Mouse (Mus musculus): ENCODE data around the gene Tubb4b. TPM values are rescaled to one million over a fixed set of nuclear protein-coding genes. Genes with fewer than 3 reads are reported as not detected.

Tubb4b gene
- polyA plus RNA-seq, 1 experiment from 2014 or later, result 823 TPM

DNA sequence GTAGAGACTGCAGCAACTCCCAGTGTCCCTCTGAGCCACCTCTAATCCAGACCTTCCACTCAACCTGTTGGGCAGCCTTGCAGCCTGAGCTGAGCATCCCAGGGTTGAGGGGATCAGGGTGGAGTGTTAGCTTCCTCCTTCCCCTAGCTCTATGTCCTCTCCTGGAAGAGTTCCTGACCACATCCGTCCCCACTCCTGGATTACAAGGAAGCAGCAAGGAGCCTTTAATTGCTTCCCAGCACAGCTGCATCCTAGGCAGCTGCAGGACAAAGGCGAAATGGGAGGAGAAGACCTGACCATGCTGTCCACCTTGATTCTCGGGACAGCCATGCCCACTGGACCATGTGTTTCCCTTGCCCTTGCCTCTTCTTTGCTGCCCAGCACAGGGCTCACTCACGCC lies 47.4 kb downstream of the Tubb4b start:
- Histone ChIP-seq H3K4me3 (ENCODE audit: low read depth, low read length) (no peak overlapping the region), H3K36me3 (ENCODE audit: control insufficient read depth, insufficient read depth, low read length) (no peaks in the 10 kb centered on the region), H3K9ac (ENCODE audit: low read depth, low read length) (no peak overlapping the region), H3K4me1 (replicated peaks; ENCODE audit: control insufficient read depth, insufficient read depth, low read length) (peaks cover 61% of the 10 kb centered on the region), H3K9me3 (ENCODE audit: control insufficient read depth, low read length) (no peaks in the 10 kb centered on the region), H3K27me3 (replicated peaks; ENCODE audit: control insufficient read depth, insufficient read depth, low read length) (peaks cover 42% of the 10 kb centered on the region), H3K27ac (ENCODE audit: low read depth, low read length) (no peak overlapping the region), H3K4me2 (no peak overlapping the region)
- WGBS, result 44% methylated on average over 4 of the region's 4 CpGs
- ATAC-seq (replicated peaks; ENCODE audit: low FRiP score) (no peak), DNase-seq (ENCODE audit: low spot score) (no peak)

- H3K9ac ChIP-seq (ENCODE audit: low read depth, low read length), result no peak overlapping the region
- no peak overlapping the region for H3K4me2 ChIP-seq
- peaks cover 38% of the 10 kb centered on the region for H3K27me3 ChIP-seq (replicated peaks; ENCODE audit: control insufficient read depth, insufficient read depth, low read length)
Observed at GRCm38 (mm10) chr2:25176573-25176972, 47.9 kb downstream of the Tubb4b start.

GRCm38 (mm10) chr2:25175690-25176078 lies 48.8 kb downstream of the Tubb4b start:
- no peak overlapping the region for H3K4me3 ChIP-seq (ENCODE audit: low read depth, low read length)
- no peak for DNase-seq (ENCODE audit: low spot score)
- no peak overlapping the region for H3K4me2 ChIP-seq
- WGBS, result 66% methylated on average over 4 of the region's 4 CpGs
- peaks cover 63% of the 10 kb centered on the region for H3K4me1 ChIP-seq (replicated peaks; ENCODE audit: control insufficient read depth, insufficient read depth, low read length)
- no peak overlapping the region; the same call in 1 of the 2 replicates for H3K27ac ChIP-seq (ENCODE audit: low read depth, low read length)
- no peak overlapping the region for H3K9ac ChIP-seq (ENCODE audit: low read depth, low read length)
- no peaks in the 10 kb centered on the region for H3K36me3 ChIP-seq (ENCODE audit: control insufficient read depth, insufficient read depth, low read length)
- H3K9me3 ChIP-seq (ENCODE audit: control insufficient read depth, low read length), result no peaks in the 10 kb centered on the region
- peaks cover 29% of the 10 kb centered on the region for H3K27me3 ChIP-seq (replicated peaks; ENCODE audit: control insufficient read depth, insufficient read depth, low read length)
- no peak for ATAC-seq (replicated peaks; ENCODE audit: low FRiP score)

More at GRCm38 (mm10) chr2:25176573-25176972, 47.9 kb downstream of the Tubb4b start:
- no peak overlapping the region for H3K4me3 ChIP-seq (ENCODE audit: low read depth, low read length)
- DNase-seq (ENCODE audit: low spot score) (no peak), ATAC-seq (replicated peaks; ENCODE audit: low FRiP score) (no peak)
- H3K36me3 ChIP-seq (ENCODE audit: control insufficient read depth, insufficient read depth, low read length), result no peaks in the 10 kb centered on the region
- H3K9me3 ChIP-seq (ENCODE audit: control insufficient read depth, low read length), result no peaks in the 10 kb centered on the region
- WGBS, result 51% methylated on average over 6 of the region's 6 CpGs
- H3K27ac ChIP-seq (ENCODE audit: low read depth, low read length), result no peak overlapping the region
- H3K4me1 ChIP-seq (replicated peaks; ENCODE audit: control insufficient read depth, insufficient read depth, low read length), result peaks cover 62% of the 10 kb centered on the region

DNA sequence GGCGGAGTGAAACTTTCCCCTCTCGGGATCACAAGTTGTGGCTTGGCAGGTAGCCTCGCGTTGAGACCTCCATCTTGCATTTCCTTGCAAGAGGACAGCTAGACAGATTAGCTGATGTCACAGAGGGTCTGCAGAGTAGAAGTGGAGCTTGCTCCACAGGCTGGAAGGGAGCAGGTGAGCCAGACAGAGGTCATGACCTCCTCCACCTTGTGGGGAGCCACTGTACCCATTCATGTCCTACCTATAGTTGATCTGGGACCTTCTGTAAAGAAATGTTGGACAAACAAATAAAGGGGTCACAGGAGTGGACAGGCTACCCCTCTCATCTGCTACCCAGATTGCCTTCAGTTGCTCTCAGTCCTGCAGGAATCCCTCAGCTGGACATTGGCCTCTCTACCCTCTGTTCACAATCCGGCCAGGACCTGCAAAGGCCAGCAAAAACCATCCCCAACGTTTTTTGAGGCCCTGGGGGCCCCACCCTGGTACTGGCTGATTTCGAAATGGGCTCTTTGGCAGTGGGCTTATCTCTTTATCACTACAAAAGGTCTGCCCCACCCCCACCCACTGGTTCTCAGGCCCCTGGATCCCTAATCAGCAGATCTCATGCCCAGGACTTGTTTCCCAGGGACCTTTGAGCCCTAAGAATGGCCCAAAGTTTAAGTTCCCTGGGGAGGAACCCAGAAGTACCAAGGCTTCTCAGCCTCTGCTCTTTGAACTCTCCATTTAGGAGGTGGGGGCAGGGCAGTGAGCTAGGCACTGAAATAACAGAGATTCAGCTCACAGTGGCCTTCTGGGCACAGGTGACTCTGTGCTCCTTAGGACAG lies 49.4 kb downstream of the Tubb4b start:
- H3K9ac ChIP-seq (ENCODE audit: low read depth, low read length), result peak overlapping the region; percentile 13
- no peak for DNase-seq (ENCODE audit: low spot score)
- WGBS, result 45% methylated on average over 7 of the region's 7 CpGs
- peaks cover 64% of the 10 kb centered on the region for H3K4me1 ChIP-seq (replicated peaks; ENCODE audit: control insufficient read depth, insufficient read depth, low read length)
- H3K4me2 ChIP-seq, result peak overlapping the region; percentile 48
- peak overlapping the region; percentile 36 for H3K27ac ChIP-seq (ENCODE audit: low read depth, low read length)
- no peaks in the 10 kb centered on the region for H3K36me3 ChIP-seq (ENCODE audit: control insufficient read depth, insufficient read depth, low read length)
- H3K27me3 ChIP-seq (replicated peaks; ENCODE audit: control insufficient read depth, insufficient read depth, low read length), result peaks cover 26% of the 10 kb centered on the region
- H3K9me3 ChIP-seq (ENCODE audit: control insufficient read depth, low read length), result no peaks in the 10 kb centered on the region
- ATAC-seq (replicated peaks; ENCODE audit: low FRiP score), result peak; percentile 55
- H3K4me3 ChIP-seq (ENCODE audit: low read depth, low read length), result no peak overlapping the region

GRCm38 (mm10) chr2:25173821-25174220 lies 50.7 kb downstream of the Tubb4b start:
- ATAC-seq (replicated peaks; ENCODE audit: low FRiP score) (no peak), DNase-seq (ENCODE audit: low spot score) (no peak)
- Histone ChIP-seq H3K4me2 (no peak overlapping the region), H3K27me3 (replicated peaks; ENCODE audit: control insufficient read depth, insufficient read depth, low read length) (peaks cover 14% of the 10 kb centered on the region), H3K9ac (ENCODE audit: low read depth, low read length) (no peak overlapping the region), H3K36me3 (ENCODE audit: control insufficient read depth, insufficient read depth, low read length) (no peaks in the 10 kb centered on the region), H3K4me3 (ENCODE audit: low read depth, low read length) (no peak overlapping the region), H3K27ac (ENCODE audit: low read depth, low read length) (no peak overlapping the region), H3K4me1 (replicated peaks; ENCODE audit: control insufficient read depth, insufficient read depth, low read length) (peaks cover 69% of the 10 kb centered on the region), H3K9me3 (ENCODE audit: control insufficient read depth, low read length) (no peaks in the 10 kb centered on the region)
- 92% methylated on average over 4 of the region's 4 CpGs for WGBS

DNA sequence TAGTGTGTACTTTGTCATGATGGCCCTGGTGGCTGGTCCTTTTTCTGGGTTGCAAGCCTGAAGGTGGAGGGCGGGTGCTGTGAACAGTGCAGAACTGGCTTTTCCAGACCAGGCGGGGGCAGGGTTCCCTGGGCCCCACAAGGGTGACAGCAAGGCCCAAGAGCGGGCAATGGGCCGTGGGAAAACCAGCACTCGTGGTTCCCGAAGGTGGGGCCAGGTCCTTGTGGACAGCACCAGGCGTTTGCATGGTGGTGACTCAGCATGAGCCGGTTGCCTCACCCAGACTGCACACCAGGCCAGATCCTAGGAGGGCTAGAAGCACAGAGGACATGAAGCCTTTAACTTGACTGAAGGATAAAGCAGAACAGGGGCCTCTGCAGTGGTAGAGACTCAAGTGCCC lies 51.9 kb downstream of the Tubb4b start:
- no peaks in the 10 kb centered on the region for H3K9me3 ChIP-seq (ENCODE audit: control insufficient read depth, low read length)
- H3K27me3 ChIP-seq (replicated peaks; ENCODE audit: control insufficient read depth, insufficient read depth, low read length), result peaks cover 7% of the 10 kb centered on the region
- no peak overlapping the region for H3K27ac ChIP-seq (ENCODE audit: low read depth, low read length)
- no peak overlapping the region for H3K4me3 ChIP-seq (ENCODE audit: low read depth, low read length)
- no peak overlapping the region for H3K4me2 ChIP-seq
- ATAC-seq (replicated peaks; ENCODE audit: low FRiP score), result no peak
- peaks cover 67% of the 10 kb centered on the region for H3K4me1 ChIP-seq (replicated peaks; ENCODE audit: control insufficient read depth, insufficient read depth, low read length)
- H3K36me3 ChIP-seq (ENCODE audit: control insufficient read depth, insufficient read depth, low read length), result no peaks in the 10 kb centered on the region
- 0 out of 2 replicates have a peak overlapping the region, but pooled peaks have one; percentile 30 for H3K9ac ChIP-seq (ENCODE audit: low read depth, low read length)
- 49% methylated on average over 8 of the region's 8 CpGs for WGBS
- no peak for DNase-seq (ENCODE audit: low spot score)

Other genes starting within 250 kb of the Tubb4b start
- gene Mrpl41, start 249.6 kb downstream of the Tubb4b start, polyA plus RNA-seq (2014; fragmentation: Nextera tagmentation; extraction: Ambion mirVana), result 149 and 158 TPM in 2 replicates
- 24.7 TPM in 2 replicates for gene Pnpla7, start 248.7 kb downstream of the Tubb4b start, polyA plus RNA-seq (2014; fragmentation: Nextera tagmentation; extraction: Ambion mirVana)
- 29.0 and 32.6 TPM in 2 replicates for gene Nsmf, start 170.3 kb downstream of the Tubb4b start, polyA plus RNA-seq (2014; fragmentation: Nextera tagmentation; extraction: Ambion mirVana)
- 0.90 and 1.7 TPM in 2 replicates for gene Entpd8, start 144.4 kb downstream of the Tubb4b start, polyA plus RNA-seq (2014; fragmentation: Nextera tagmentation; extraction: Ambion mirVana)
- gene Noxa1, start 129.6 kb downstream of the Tubb4b start, polyA plus RNA-seq (2014; fragmentation: Nextera tagmentation; extraction: Ambion mirVana), result 0.69 and 1.0 TPM in 2 replicates
- 6.5 and 7.6 TPM in 2 replicates for gene Nrarp, start 43.9 kb downstream of the Tubb4b start, polyA plus RNA-seq (2014; fragmentation: Nextera tagmentation; extraction: Ambion mirVana)
- gene Tor4a, start 27.8 kb downstream of the Tubb4b start, polyA plus RNA-seq (2014; fragmentation: Nextera tagmentation; extraction: Ambion mirVana), result 12.1 and 13.1 TPM in 2 replicates
- gene Nelfb, start 13.2 kb downstream of the Tubb4b start, polyA plus RNA-seq (2014; fragmentation: Nextera tagmentation; extraction: Ambion mirVana), result 85.3 and 86.3 TPM in 2 replicates
- 0.29 TPM in 1 of 2 replicates, not detected in the other for gene Stpg3, start 10.1 kb downstream of the Tubb4b start, polyA plus RNA-seq (2014; fragmentation: Nextera tagmentation; extraction: Ambion mirVana)
- 0.45 TPM in 2 replicates for gene Fam166a, start 6.0 kb downstream of the Tubb4b start, polyA plus RNA-seq (2014; fragmentation: Nextera tagmentation; extraction: Ambion mirVana)
- 0.07 TPM in 1 of 2 replicates, not detected in the other for gene Slc34a3, start 9.7 kb upstream of the Tubb4b start, polyA plus RNA-seq (2014; fragmentation: Nextera tagmentation; extraction: Ambion mirVana)
- gene Rnf224, start 12.1 kb upstream of the Tubb4b start, polyA plus RNA-seq (2014; fragmentation: Nextera tagmentation; extraction: Ambion mirVana), result 0.10 and 0.21 TPM in 2 replicates
- 7.7 and 8.1 TPM in 2 replicates for gene Rnf208, start 17.6 kb upstream of the Tubb4b start, polyA plus RNA-seq (2014; fragmentation: Nextera tagmentation; extraction: Ambion mirVana)
- not detected in 2 replicates for gene Cysrt1, start 17.8 kb upstream of the Tubb4b start, polyA plus RNA-seq (2014; fragmentation: Nextera tagmentation; extraction: Ambion mirVana)
- 6.3 and 6.8 TPM in 2 replicates for gene AL732309.1, start 22.2 kb upstream of the Tubb4b start, polyA plus RNA-seq (2014; fragmentation: Nextera tagmentation; extraction: Ambion mirVana)
- 14.4 and 15.2 TPM in 2 replicates for gene Tmem203, start 30.7 kb upstream of the Tubb4b start, polyA plus RNA-seq (2014; fragmentation: Nextera tagmentation; extraction: Ambion mirVana)
- gene Tprn, start 37.9 kb upstream of the Tubb4b start, polyA plus RNA-seq (2014; fragmentation: Nextera tagmentation; extraction: Ambion mirVana), result 9.6 and 10.3 TPM in 2 replicates
- gene Ssna1, start 47.7 kb upstream of the Tubb4b start, polyA plus RNA-seq (2014; fragmentation: Nextera tagmentation; extraction: Ambion mirVana), result 233 and 237 TPM in 2 replicates
- 74.7 and 77.6 TPM in 2 replicates for gene Anapc2, start 47.8 kb upstream of the Tubb4b start, polyA plus RNA-seq (2014; fragmentation: Nextera tagmentation; extraction: Ambion mirVana)
- gene Tmem210, start 63.4 kb upstream of the Tubb4b start, polyA plus RNA-seq (2014; fragmentation: Nextera tagmentation; extraction: Ambion mirVana), result not detected in 2 replicates
- gene Lrrc26, start 65.2 kb upstream of the Tubb4b start, polyA plus RNA-seq (2014; fragmentation: Nextera tagmentation; extraction: Ambion mirVana), result not detected in 2 replicates
- gene Grin1, start 94.5 kb upstream of the Tubb4b start, polyA plus RNA-seq (2014; fragmentation: Nextera tagmentation; extraction: Ambion mirVana), result 1.0 and 1.6 TPM in 2 replicates
- 48.3 and 62.9 TPM in 2 replicates for gene Man1b1, start 107.6 kb upstream of the Tubb4b start, polyA plus RNA-seq (2014; fragmentation: Nextera tagmentation; extraction: Ambion mirVana)
- 17.4 and 18.3 TPM in 2 replicates for gene Dpp7, start 131.7 kb upstream of the Tubb4b start, polyA plus RNA-seq (2014; fragmentation: Nextera tagmentation; extraction: Ambion mirVana)
- 15.6 and 17.8 TPM in 2 replicates for gene Uap1l1, start 141.0 kb upstream of the Tubb4b start, polyA plus RNA-seq (2014; fragmentation: Nextera tagmentation; extraction: Ambion mirVana)
- 45.3 and 51.0 TPM in 2 replicates for gene Sapcd2, start 147.6 kb upstream of the Tubb4b start, polyA plus RNA-seq (2014; fragmentation: Nextera tagmentation; extraction: Ambion mirVana)
- gene Entpd2, start 171.2 kb upstream of the Tubb4b start, polyA plus RNA-seq (2014; fragmentation: Nextera tagmentation; extraction: Ambion mirVana), result 0.25 and 0.45 TPM in 2 replicates
- 7.0 and 8.1 TPM in 2 replicates for gene Npdc1, start 174.6 kb upstream of the Tubb4b start, polyA plus RNA-seq (2014; fragmentation: Nextera tagmentation; extraction: Ambion mirVana)
- 0.09 TPM in 1 of 2 replicates, not detected in the other for gene Fut7, start 198.6 kb upstream of the Tubb4b start, polyA plus RNA-seq (2014; fragmentation: Nextera tagmentation; extraction: Ambion mirVana)
- gene Abca2, start 204.0 kb upstream of the Tubb4b start, polyA plus RNA-seq (2014; fragmentation: Nextera tagmentation; extraction: Ambion mirVana), result 3.9 and 4.5 TPM in 2 replicates
- 0.21 TPM in 1 of 2 replicates, not detected in the other for gene Clic3, start 232.1 kb upstream of the Tubb4b start, polyA plus RNA-seq (2014; fragmentation: Nextera tagmentation; extraction: Ambion mirVana)
- 9.2 and 14.3 TPM in 2 replicates for gene Paxx, start 236.4 kb upstream of the Tubb4b start, polyA plus RNA-seq (2014; fragmentation: Nextera tagmentation; extraction: Ambion mirVana)
- not detected in 2 replicates for gene Ptgds, start 245.3 kb upstream of the Tubb4b start, polyA plus RNA-seq (2014; fragmentation: Nextera tagmentation; extraction: Ambion mirVana)